Mouse (Mus musculus) lung, postnatal 36 days (tissue): ENCODE measurements at regions not wholly inside any gene's neighbourhood (a gene's known extent, or its start where the extent isn't known, plus 50 kb on each side); places are given as distances from the start of the nearest gene placed in this dataset.
A peak's percentile ranks its signal among the peaks of the same experiment; 100 is the strongest.

ENCODE experiments used
- DNase-seq: peaks from one replicate; pipeline ENCODE4 v3.0.0; 2022; ENCODE audit warnings: mixed read lengths

DNA sequence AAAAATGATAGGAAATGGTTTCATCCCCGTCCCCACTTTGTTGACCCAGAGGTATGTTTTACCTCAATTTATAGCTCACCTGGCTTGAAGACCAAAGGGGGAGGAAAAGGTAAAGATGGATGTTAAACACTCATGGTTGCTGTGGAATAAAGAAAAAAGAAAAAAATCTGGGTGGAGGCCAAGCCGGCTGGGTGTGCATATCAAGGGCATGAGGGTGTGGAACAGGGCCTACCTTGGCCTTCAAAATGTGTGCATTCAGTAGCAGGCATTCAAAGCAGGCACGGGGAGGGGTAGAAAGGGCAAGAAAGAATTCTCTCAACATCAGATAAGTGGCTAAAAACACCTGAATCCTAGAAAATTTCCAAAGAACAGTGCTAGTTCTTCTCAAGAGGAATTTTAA is 74.7 kb upstream of the Ccn2 start:
- DNase-seq = peak; percentile 49

DNA sequence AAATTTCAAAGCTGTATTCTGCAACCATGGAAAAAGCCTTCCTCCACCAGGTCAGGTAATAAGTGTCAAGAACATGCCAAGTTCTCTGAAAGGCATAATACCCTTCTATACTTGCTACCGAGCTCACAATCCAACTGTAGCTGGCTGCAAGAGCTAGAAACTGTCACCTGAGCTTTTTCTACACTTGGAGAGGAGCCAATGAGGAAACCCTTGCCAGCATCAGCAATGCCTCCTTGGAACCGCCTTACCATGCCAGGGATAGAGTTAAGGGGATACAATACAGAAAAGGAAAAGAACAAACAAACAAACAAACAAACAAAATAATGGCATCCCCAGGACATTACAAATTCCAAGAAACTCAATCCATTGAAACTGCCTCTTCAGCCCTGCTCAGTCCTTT is 62.5 kb upstream of the Ccn2 start:
- DNase-seq = peak; percentile 13

DNA sequence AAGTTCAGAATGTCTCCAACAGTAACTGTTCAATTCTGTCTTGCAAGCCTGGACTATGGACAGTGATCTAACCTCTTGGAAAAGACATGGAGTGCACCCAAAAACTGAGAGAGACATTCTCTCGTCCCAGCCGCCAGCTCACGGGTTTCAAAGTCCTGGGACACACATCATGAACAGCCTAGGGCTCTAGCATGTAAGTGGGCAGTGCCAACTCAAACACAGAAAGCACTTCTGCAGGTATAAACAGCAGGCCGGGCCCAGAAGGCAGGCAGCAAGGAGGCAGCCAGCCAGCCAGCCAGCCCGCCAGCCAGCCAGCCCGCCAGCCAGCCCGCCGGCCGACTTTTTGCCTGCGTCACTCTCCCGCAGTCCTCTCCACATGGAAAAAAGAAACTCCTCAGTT is 60.3 kb upstream of the Ccn2 start:
- peak; percentile 76 for DNase-seq

DNA sequence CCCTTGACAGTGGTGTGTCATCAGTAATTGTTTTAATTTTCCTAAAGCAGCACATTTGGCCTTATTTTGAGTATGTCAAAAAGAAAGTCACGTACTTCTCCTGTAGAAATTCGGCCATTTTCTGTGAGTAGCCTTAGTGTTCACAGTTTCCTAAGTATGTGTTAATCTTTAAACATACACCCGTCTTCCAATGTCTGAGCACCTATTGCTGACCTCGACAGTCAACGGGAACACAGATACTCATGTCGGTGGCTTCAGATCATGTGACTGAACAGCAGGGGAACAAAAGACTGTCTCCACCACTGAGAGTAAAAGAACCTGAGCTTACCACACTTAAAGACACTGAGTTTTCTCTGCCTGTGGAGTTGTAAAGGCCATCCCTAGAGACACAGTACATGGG is 59.8 kb upstream of the Ccn2 start:
- no peak for DNase-seq

DNA sequence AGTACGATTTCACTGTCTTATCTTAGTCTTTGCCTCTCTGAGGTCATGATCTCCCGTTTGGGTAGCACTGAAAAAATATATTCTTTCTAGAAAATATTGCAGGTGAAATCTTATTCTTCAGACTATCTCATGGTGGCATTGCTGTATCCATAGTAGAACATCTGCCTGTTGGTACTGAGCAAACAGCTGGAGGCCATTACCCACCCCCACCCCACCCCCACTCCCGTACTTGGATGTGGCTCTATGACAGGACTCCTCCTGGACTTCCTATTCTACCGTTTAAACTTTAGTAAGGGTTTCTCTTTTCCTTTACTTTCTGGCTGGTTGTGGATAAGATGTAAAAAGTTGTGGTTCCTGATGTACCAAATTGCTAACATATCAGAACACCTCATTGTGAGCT is 53.3 kb upstream of the Ccn2 start:
- DNase-seq = no peak
